Mouse (Mus musculus) ovary, postnatal 14 days (tissue): Measurements from ENCODE around the gene Tmem143.
"Not testable (repeated sequence)": the region's sequence is repeated elsewhere in the genome, so short reads cannot be mapped to it uniquely, and the experiment has no call there.

Source experiments
- DNase-seq: peaks from one replicate; pipeline ENCODE4 v3.0.0; 2022; ENCODE audit warnings: low spot score

Tmem143 gene

DNA sequence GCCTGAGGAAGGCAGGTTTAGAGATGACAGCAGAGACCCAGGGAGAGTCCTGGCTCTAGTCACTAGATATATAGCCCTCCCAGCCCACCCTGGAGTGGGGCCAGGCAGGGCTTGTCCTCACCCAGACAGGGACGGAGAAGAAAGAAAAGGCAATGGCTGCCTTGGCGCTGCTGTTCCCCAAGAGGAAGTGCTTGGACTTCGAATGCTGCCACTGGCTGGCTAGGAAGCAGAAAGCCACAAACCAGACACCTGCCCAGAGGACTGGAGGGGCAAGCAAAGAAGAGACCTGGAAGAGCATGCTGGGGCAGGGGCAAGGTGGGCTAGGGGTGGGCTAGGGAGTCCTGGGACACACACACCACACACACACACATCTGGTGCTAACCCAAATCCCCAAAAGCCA, 9.5 kb upstream of the Tmem143 start:
- DNase-seq: no peak

GRCm38 (mm10) chr7:45892651-45893050, 4.1 kb upstream of the Tmem143 start:
- DNase-seq: no peak

GRCm38 (mm10) chr7:45895931-45896516, 717 bp upstream of the Tmem143 start:
- no peak for DNase-seq

- DNase-seq: peak; percentile 51
Observed at GRCm38 (mm10) chr7:45897258-45897757, 567 bp downstream of the Tmem143 start.

DNA sequence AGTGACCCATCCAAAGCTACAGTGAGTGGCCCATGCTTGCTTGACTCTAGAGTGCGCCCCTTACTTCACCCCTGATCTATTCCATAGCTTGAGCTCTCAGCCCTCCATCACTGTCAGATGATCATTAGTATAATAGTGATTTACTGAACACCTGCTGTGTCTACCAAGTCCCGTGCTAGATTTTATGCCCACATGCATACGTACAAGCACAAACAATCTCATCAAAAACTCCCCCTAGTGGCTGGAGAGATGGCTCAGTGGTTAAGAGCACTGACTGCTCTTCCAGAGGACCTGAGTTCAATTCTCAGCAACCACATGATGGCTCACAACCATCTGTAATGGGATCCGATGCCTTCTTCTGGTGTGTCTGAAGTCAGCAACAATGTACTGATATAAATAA, 1.4 kb downstream of the Tmem143 start:
- DNase-seq: not testable (repeated sequence)

- DNase-seq: no peak
Observed at GRCm38 (mm10) chr7:45901562-45901961, 4.8 kb downstream of the Tmem143 start.

- no peak for DNase-seq
Observed at GRCm38 (mm10) chr7:45902481-45903002, 5.8 kb downstream of the Tmem143 start.

GRCm38 (mm10) chr7:45906622-45907021, 9.9 kb downstream of the Tmem143 start:
- DNase-seq: no peak

DNA sequence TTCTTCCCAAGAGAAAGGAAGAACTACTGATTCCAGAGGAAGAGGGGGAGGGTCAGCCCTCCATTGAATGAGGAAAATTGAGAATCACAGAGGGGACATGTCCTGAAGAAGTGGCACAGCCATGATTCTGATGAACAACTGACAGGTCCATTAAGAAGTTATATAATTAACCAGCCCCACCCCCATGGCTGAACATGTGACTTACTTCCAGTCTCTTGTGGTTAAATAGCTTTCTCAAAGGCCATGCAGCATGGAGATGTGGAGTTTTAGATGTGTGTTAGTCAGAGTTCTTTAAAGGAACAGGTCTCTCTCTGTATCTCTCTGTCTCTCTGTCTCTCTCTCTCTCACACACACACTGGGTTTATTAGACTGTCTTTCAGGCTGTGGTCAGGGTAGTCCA, 11.6 kb downstream of the Tmem143 start:
- no peak for DNase-seq

DNA sequence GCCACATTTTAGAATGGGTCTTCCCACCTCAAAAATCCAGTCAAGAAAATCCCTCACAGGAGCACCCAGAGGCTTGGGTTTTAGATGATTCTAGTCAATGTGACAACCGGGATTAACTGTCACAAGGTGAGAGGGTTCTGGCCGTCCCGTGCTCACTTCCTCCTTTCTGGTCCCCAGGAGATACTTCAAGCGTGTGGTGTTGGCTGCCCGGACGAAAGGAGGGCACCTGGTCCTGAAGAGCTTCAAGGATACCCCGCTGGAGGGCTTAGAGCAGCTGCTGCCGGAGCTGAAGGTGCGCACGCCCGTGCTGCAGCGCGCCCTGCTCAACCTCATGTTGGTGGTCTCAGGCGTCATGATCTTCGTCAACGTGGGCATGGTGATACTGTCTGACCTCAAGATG, 12.4 kb downstream of the Tmem143 start:
- no peak for DNase-seq

- DNase-seq: no peak
Observed at GRCm38 (mm10) chr7:45914067-45914466, 17.3 kb downstream of the Tmem143 start.

DNA sequence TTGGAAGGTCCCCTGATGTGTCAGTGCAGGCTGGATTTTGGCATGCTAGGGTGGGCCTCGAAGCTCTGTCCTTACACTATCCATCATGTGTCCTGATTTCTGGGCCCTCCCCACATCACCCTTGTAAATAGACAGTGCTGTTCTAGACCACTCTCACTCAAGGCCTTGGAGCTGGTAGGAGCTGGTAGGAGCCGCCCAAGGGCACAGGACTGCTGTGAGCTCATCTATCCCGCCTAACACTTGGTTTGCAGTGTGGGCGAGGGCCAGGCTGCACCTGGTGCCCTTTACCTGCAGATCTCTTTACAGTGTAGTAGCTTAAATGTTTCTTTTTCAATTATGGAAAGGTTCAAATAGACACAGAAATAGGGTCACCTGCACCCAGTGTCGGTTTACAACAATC, 18.3 kb downstream of the Tmem143 start:
- no peak for DNase-seq

DNA sequence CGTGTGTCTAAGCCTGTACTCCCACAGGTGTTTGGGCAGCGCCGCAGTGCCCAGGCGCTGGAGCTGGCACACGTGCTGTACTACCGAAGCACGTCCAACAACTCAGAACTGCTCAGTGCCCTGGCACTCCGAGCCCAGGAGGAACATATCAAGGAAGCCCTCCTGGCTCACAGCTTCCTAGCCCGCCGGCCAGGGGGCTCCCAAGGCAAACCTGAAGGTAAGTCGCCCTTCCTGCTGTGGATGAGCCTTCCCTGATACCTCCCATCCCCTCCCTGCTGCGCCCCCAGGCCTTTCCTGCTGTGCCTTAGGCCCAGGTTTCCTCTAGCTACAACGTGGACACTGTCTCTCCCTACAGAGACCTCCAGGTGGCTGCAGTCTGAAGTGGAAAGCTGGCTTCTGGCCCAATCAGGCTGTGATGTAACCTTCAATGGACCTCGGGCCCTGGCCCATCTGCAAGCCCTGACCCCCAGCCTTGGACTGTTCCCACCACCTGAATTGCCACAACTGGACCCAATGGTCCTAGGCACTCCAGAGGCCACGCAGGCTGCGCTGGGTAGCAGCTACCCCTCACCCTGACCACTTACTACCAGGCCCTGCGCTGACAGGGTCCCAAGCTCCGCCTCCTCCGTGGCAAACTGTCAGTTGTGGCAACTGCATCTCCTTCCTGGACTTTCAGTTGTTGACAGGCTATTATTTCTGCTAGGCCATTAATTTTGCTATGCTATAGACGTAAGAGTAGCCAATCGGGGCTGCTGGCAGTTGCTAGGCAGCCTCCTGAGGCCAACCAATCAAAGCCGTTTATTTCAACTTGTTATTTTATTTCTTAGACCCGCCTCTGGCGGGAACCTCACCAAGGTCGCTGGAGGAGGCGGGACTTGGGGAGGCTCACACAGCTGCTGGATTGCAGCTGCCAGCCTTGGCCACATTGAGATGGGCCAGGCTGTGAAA, 19.6 kb downstream of the Tmem143 start:
- DNase-seq: peak; percentile 73

- DNase-seq: no peak
Observed at GRCm38 (mm10) chr7:45917004-45917704, 20.4 kb downstream of the Tmem143 start.

DNA sequence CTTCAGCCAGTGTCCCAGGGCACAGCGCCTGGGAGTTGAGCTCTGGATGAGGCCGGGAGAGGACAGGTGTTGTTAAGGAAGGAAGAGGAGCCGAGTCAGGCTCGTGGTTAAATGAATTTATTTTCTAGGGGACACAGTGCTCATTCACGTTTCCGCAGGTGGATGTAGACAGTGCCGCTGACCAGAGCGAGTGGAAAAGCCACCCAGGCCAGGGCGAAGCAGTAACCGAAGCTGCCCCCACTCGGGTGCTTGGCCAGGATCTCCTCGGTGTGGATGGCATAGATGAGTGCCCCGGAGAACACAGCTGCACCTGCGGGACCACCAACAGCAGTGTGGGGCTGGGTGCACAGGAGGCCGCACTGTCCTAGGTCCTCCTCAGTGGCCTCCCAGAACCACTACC, 21.2 kb downstream of the Tmem143 start:
- no peak for DNase-seq

GRCm38 (mm10) chr7:45919083-45919671, 22.4 kb downstream of the Tmem143 start:
- DNase-seq: no peak

DNA sequence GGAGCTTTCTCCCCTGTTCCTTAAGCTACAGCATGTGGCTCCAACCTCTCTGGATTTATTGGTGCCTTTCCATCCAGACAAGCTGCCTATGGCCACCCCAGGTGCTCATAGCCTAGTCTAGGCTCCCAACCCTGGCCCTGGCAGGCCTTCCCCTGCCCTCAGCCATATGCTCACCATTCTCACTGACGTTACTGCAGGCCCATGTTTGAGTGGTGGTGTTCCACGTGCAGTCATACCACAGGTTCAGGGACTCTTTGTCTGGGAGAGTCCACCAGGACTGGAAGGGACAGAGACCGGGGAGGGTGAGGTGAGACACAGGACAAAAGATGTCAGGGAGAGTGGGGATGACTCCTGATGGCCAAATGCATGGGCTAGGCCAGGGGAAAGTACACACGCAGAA, 23.0 kb downstream of the Tmem143 start:
- no peak for DNase-seq

DNA sequence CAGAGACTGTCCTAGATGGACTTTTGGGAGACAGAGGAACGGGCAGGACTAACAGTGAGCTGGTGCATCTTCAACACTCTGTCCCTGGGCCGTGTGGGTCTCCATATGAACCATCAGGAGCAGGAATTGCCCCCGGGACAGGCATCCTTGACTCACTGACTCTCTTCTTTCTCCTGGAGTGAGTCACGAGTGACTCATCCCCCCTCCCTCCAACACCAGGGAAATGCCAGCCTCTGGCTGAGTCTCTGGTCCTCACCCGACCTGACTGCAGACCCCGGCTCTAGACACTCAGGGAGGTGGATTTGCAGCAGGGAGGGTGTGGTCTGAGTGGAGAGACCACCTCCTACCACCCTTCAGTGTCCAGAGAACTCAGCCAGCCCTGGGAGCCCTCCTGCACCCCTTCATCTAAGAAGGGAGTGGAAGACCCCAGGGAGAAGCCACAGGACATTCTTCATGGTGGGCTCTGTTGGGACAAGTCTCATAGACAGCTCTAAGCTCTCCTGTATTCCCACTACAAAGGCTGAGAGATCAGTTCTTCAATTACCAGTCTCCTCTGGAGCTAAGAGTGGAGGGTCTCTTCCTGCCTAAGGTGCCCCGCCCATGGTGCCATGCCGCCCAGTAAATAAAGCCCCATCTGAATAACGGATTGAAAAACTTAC, 24.0 kb downstream of the Tmem143 start:
- DNase-seq: no peak

GRCm38 (mm10) chr7:45921242-45921621, 24.5 kb downstream of the Tmem143 start, which contains the start of gene Emp3:
Gene Emp3, minus strand, starts transcription at chr7:45921404.
- peak; percentile 36 for DNase-seq

DNA sequence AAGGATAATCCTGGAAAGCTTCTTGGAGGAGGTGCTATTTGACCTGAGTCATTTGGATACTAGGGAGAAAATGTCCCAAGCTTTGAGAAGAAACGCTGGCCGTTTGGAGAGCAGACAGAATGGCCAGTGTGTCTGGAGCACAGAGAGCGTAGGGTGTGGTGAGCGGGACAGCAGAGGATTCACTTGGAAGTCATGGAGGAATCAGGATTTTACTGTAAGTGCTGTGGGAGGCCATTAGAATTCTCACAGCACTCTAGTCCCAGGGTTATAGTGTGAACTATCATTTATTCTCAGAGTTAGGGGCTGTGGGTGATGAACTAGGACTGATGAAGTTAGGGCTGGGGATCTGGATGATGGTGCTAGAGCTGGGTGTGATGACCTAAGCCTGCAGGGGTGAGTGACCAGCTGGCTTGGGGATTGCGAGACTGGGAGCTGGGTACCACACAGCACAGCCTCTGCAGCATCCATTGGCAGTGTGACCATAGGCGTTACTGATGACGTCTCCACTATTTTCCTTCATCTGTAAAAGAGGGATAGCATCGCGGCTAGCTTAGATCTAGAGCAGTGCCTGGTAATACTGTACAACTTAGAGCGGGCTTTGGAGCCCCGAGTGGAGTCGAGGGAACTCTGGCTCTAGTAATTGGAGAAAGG, 25.3 kb downstream of the Tmem143 start:
- no peak for DNase-seq
